Comparison of ENCODE assay signal across 8 mouse cellular contexts in the genomic region with DNA sequence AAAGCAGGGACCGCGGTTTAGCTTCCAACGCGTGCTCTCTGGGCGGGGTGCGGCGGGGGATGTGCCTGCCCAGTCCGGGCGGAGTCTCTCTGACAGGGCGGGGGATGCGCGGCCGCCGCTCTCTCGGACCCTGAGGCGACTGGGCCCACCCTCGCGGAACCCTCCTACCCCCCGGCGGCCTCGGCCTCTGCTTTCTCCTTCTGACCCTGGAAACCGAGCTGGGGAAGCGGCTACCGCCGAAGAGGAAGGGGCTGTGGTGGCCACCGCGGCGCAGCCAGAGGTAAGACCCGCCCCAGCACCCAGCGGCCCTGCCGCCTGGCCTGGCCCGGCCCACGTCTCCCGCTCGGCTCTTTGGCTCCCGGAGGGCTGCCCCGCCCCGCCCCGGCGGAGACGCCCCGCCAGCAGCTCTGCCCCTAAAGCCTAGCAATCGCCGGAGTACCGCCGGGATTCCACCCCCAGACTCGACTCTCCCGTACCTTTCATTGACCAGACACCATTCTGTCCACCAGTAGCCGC. TPM values are rescaled to one million over a fixed set of nuclear protein-coding genes. Genes with fewer than 3 reads are reported as not detected.
DNase-seq lines count a peak whose midpoint lies in the region; ATAC-seq lines count a peak whose summit lies in the region.

No protein-coding gene starts in this region.

- H3K27ac ChIP-seq in hindbrain, embryonic 14.5 days, result peak overlapping the region; percentile 91

- peak; percentile 91 for ATAC-seq in hindbrain, embryonic 14.5 days (ENCODE audit: low FRiP score)

- no peaks in the 10 kb centered on the region for H3K36me3 ChIP-seq in hindbrain, embryonic 14.5 days (replicated peaks; ENCODE audit: control insufficient read depth, insufficient read depth)
- no peaks in the 10 kb centered on the region for H3K36me3 ChIP-seq in megakaryocyte, embryonic 14.5 days (replicated peaks; ENCODE audit: low read length)

- intact Hi-C loops in left cerebral cortex, postnatal 10 days (cut with DNase I), result loop anchor here (5.0 kb wide), 1 partner anchor 54 kb away; no protein-coding TSS in a partner anchor

- H3K4me3 ChIP-seq in hindbrain, embryonic 14.5 days (replicated peaks; ENCODE audit: low read length), result peak overlapping the region; percentile 95
- peak overlapping the region; percentile 97 for H3K4me3 ChIP-seq in megakaryocyte, embryonic 14.5 days (replicated peaks)

- H3K9ac ChIP-seq in hindbrain, embryonic 14.5 days, result peak overlapping the region; percentile 93

- no peaks in the 10 kb centered on the region for H3K9me3 ChIP-seq in hindbrain, embryonic 14.5 days (ENCODE audit: control insufficient read depth, low read length)
- no peaks in the 10 kb centered on the region for H3K9me3 ChIP-seq in megakaryocyte, embryonic 14.5 days

- H3K4me2 ChIP-seq in hindbrain, embryonic 14.5 days (replicated peaks), result peak overlapping the region; percentile 81

- peaks cover 24% of the 10 kb centered on the region for H3K4me1 ChIP-seq in hindbrain, embryonic 14.5 days (replicated peaks; ENCODE audit: control insufficient read depth, insufficient read depth, low read length)
- peaks cover 21% of the 10 kb centered on the region for H3K4me1 ChIP-seq in megakaryocyte, embryonic 14.5 days

- H3K27me3 ChIP-seq in hindbrain, embryonic 14.5 days (ENCODE audit: control insufficient read depth, insufficient read depth, low read length), result no peaks in the 10 kb centered on the region
- no peaks in the 10 kb centered on the region for H3K27me3 ChIP-seq in megakaryocyte, embryonic 14.5 days (replicated peaks)

- peak; percentile 83 for DNase-seq in MN1 (ENCODE audit: low spot score)
- peak; percentile 36 for DNase-seq in brain, embryonic 18.5 days (ENCODE audit: low read depth, low spot score)
- peak; percentile 87 for DNase-seq in gastrocnemius, adult 18-20 months (ENCODE audit: low spot score)
- DNase-seq in hindbrain, embryonic 14.5 days (ENCODE audit: low spot score), result no peak
- DNase-seq in left cerebral cortex, postnatal 10 days (ENCODE audit: extremely low spot score in 1 of 2, low spot score in 2 of 2), result peak; percentile 51 to 89
- DNase-seq in spleen, adult 12 weeks (ENCODE audit: low spot score), result peak; percentile 92
- no peak for DNase-seq in cerebellum, postnatal 10 days

- WGBS in hindbrain, embryonic 14.5 days, result 0% methylated on average over 38 of the region's 49 CpGs

RNA-seq across cellular contexts. Expression of a gene that starts 0.4 kb away (rescaled TPM):
- 1 to 10 TPM; 7.4 to 7.5 TPM for total RNA-seq in gastrocnemius, adult 18-20 months (2021)
- polyA plus RNA-seq in hindbrain, embryonic 14.5 days (2014; fragmentation: Nextera tagmentation; extraction: Ambion mirVana), result 28.9 and 29.9 TPM in 2 replicates
- total RNA-seq in left cerebral cortex, postnatal 10 days (2021), result 10 to 100 TPM; 71.7 to 75.9 TPM
- polyA plus RNA-seq in megakaryocyte, embryonic 14.5 days (2012; ENCODE audit: insufficient read depth, low replicate concordance), result 0.10 and 0.49 TPM in 2 replicates

RNA-seq across cellular contexts. Expression of a gene that starts 0.6 kb away (rescaled TPM):
- 10 to 100 TPM; 10.3 to 11.8 TPM for total RNA-seq in gastrocnemius, adult 18-20 months (2021)
- 11.4 and 11.6 TPM in 2 replicates for polyA plus RNA-seq in hindbrain, embryonic 14.5 days (2014; fragmentation: Nextera tagmentation; extraction: Ambion mirVana)
- total RNA-seq in left cerebral cortex, postnatal 10 days (2021), result 1 to 10 TPM; 5.0 to 6.3 TPM
- 0.40 TPM in 1 of 2 replicates, not detected in the other for polyA plus RNA-seq in megakaryocyte, embryonic 14.5 days (2012; ENCODE audit: insufficient read depth, low replicate concordance)

Comparison
In these comparisons a context has a peak if more than half of its experiments do, and no peak if none do; other contexts are left out.
1. DNase-seq: peak in MN1 (single experiment), brain, embryonic 18.5 days (single experiment), gastrocnemius, adult 18-20 months (single experiment), left cerebral cortex, postnatal 10 days (2 of 2) and spleen, adult 12 weeks (single experiment); none in hindbrain, embryonic 14.5 days (single experiment) and cerebellum, postnatal 10 days (0 of 2).
2. RNA of a gene that starts 0.4 kb away (total RNA-seq): 71.7 to 75.9 TPM in left cerebral cortex, postnatal 10 days; 7.4 to 7.5 TPM in gastrocnemius, adult 18-20 months; every median in the first group is over 4 times any median in the second.